Mouse (Mus musculus): Measurements from ENCODE around the gene Defb43.
A peak's percentile ranks its signal among the peaks of the same experiment; 100 is the strongest.

Defb43 gene

DNA sequence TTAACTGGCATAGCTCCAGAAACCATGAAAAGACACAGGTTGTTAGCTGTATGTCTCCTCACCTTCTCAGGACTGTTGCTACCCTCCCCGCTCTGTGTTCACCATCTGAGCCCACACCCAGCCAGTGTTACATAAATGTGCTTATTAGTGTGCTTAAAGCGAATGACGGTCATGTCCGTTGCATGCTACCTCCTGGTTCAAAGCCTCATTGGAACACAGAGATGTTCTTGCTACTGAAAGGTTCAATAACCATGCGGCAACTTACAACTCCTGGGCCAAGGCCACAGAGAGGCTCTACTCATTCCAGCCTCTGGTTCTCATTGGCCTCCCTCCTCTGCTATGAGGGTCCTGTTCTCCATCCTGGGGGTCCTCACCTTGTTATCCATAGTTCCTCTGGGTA lies at the start of gene Defb43:
Gene Defb43, plus strand, starts transcription at position 301 of the 400 bp plus-strand sequence.
- no peak for DNase-seq

GRCm38 (mm10) chr14:62963632-62964031 lies 47.9 kb upstream of the Defb43 start:
- DNase-seq, result no peak

DNA sequence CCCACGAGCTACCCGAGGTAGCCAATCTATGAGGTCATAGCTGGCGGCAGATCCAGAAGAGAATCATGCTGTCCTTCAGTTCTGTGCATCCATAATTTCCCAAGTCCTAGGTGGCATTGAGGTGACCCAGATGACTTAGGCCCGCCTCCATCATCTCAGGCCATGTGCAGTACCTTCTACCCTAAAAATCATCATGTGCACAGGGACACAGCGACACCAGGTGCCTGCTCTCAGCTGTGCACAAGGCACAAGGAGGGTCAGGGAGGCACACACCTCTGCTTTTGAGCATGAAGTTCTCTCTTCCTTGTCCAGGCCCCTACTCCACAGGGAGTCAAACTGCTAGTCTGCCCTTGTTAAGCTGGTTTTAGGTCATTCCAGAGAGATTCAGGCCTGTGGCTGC lies 46.2 kb upstream of the Defb43 start:
- no peak for DNase-seq

DNA sequence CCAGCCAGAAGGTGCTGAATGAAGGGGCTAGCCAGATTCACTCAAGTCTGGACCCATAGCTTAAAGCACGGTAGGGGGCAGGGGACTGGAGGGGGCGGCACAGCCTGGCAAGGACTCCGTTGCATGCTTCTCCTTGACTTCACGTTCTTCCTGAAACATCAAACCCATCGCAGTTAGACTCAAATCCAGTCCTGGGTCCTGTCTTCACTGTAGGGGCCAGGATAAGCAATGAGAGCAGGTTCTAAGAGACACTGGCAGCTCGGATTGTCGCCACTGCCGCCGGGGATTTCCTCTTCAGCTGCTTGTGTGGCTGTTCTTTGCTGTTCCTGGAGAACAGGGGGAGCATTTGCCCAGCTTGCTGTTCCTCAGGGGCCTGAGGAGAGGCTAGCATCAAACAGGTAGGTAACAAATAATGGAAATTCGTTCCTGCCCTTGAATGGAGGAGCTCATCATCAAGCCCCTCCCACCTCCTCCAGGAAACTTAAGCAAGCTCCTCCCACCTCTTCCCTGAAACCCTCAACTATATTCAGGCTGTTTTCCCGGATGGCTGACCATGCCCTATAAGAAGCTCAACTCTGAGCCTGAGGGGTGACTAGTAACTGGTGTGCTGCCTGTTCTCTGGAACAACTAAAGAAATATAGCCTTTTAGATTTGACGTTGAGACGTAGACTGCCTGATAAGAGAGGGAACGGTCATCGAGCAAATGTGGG lies 45.6 kb upstream of the Defb43 start:
- DNase-seq, result no peak

- DNase-seq, result peak; percentile 55
Measured at GRCm38 (mm10) chr14:62975046-62975445, 36.5 kb upstream of the Defb43 start.

DNA sequence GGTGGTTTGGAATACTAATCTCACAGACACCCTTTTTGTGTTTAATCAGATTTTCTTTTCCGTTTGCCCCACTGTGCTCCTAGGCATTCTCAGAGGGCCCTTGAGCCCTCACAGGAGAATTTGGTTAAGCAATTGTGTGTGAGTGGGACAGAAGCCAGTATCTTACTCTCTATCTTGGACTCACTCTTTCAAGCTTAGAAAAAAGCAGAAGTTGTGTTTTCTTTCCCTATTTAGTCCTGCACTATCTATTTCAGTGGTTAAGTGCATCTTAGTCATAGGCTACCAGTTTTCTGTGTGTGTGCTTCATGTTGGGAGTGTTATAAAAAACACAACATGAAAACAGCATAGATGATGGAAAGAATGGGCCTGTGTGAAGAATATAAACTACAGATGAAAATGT lies 31.8 kb upstream of the Defb43 start:
- DNase-seq, result no peak

- DNase-seq, result no peak
Measured at GRCm38 (mm10) chr14:62984410-62984809, 27.2 kb upstream of the Defb43 start, which contains the start of gene Defb48. Defb48 (minus strand) TSS chr14:62984510.

DNA sequence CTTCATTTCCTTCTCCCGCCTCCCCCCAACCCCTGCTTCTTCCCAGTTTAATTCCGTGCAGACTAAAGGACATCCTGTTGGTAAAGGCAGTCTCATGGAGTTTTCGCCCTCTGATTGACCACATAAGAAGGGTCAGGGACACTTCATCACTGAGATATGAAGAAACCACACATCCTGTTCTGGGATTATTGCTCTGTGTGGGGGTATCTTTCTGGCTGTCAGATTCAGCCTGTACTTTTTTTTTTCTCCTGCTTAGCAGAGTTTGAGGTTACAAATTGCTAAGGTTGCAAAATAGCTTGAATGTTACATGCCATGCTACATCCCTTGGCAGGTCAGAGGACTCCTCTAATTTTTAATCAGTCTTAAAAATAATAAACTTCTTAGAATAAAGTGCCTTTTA lies 20.3 kb upstream of the Defb43 start:
- DNase-seq, result no peak

DNA sequence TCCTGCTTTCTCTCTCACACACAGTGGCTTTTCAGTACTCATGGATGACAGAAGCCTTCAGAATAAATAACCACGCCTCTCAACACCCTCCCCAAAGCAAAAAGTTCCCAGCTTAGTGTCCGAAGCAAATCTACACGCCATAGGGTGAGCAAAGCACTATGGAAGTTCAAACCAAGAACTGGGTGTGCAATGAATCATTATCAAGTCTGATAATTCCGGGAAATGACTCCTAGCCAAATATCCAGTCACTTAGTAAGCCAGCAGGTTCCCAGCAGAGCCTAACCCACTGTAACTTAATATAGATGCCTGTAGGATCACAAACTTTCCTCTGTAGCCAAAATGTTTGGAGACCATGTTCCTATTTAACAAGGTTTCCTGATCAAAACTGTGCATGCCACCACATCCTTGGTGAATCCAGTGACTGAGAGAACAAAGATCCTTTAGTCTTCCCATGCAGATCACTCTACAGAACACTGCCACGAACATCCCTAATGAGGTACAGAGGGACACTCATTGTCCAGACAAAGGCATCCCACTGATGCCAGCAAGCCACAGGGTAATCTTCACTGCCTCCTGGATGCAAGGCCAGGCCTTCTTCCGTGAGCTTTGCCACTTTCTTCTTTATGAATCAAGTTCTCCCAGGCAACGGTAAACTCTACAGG lies 19.6 kb upstream of the Defb43 start:
- DNase-seq, result no peak

DNA sequence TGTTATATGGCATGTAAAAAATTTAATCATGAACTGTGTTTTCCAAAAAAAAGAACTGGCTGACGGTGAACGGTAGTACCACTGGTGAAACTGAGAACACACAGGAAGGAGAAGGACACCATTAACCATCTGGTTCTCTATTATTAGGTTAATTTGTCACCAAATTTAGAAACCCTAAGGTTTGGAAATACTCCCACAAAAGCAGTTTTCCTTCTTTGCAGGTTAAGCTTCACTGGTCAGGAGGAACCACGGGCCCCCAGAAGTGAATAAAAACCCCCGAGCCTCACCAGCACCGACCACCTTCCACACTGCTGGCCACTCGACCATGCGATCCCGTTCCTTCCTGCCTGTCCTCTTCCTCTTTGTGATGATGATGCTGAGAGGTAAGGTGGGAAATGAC lies 13.8 kb upstream of the Defb43 start, which contains the start of gene Defb47:
Gene Defb47, plus strand, starts transcription at position 301 of the 400 bp plus-strand sequence.
- DNase-seq, result no peak

GRCm38 (mm10) chr14:62998977-62999376 lies 12.6 kb upstream of the Defb43 start:
- DNase-seq, result no peak

DNA sequence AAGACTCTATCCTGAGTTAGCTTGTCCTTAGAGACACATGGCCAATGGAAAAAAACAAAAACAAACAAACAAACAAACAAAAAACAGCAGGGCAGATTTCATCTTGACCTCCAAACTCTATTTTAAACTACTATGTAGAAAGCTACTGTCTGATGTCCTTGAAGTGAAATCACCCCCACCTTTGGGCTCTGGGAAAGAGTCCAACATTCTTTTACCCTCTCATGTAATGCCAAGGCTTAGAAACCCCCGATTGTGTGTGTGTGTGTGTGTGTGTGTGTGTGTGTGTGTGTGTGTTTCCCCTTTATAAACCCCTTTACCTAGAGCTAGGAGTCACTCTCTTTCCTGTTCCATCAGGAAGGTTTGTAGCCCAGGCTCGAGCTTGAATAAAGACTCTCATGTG lies 9.0 kb upstream of the Defb43 start:
- DNase-seq, result no peak

DNA sequence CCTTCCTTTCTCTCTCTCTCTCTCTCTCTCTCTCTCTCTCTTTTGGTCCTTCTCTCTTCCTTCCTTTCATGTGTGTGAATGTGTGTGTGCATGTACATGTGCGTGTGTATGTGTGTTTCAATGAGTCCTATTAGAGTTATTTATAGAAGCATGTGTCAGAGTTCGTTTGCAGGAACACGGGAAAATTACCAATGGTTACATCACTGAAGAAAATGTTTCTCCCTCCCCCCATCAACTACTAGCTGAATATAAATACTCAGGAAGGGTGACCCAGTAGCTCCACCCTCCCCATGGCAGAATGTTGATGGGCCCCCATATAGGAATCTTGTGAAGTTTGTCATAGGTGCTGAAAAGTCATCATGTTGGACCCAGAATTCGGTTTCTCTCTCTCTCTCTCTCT lies 1.5 kb downstream of the Defb43 start:
- DNase-seq, result no peak

GRCm38 (mm10) chr14:63014667-63015066 lies 3.1 kb downstream of the Defb43 start:
- DNase-seq, result no peak

DNA sequence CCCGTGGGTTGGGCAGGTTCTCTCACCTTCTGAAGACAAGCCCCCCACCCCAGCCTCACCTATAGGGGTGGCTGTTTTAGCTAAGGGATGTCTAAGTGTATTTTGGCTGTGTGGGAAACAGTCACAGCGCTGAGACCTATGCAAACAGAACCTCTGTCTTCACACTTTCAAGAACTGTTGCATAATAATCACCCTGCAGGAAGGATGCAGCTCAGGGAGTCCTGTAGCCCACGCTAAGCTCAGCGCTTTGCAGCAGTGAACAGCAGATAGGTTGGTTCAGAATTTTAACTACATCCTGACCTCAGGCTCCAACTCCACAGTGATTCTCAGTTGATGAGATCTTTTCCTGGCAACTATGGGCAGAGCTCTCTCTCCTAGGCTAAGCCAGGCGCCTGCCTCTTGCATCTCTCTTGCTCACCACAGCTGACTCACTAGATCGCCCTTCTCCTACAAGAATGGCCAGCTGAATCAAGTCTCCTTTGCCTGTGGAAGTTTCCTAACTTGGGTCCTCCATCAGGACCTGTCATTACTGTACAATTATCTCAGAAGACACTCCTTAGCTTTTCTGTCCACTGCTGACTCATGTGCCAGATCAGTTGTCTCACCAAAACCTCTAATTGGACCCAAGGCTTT lies 9.1 kb downstream of the Defb43 start:
- no peak for DNase-seq

GRCm38 (mm10) chr14:63046691-63047090 lies 35.1 kb downstream of the Defb43 start, which contains the start of gene Defb42:
Defb42 (plus strand) TSS chr14:63046991.
- no peak for DNase-seq

DNA sequence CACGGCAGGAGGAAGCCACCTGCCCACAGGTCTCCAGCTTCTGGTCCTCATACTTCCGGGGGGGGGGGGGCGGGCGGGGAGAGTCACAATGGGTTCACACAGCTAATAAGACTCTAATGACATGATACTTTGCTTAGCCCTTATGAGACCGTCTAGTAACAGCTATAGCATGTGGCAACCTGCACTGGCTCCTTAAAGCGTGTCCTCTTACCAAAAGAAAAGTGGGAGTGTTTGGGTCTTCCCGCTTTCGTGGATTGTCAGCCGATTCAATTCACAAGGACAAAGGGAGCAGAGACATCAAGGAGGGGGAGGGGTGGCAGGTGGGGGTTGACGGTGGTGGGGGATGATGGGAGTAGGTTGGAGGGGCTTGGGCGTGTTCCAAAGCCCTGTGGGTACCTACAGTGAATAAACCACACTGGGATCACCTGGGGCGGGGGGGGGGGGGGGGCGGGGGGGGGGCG lies 38.4 kb downstream of the Defb43 start, which contains the start of gene Defb30:
Gene Defb30, minus strand, starts transcription at position 51 of the 461 bp plus-strand sequence.
- no peak for DNase-seq

DNA sequence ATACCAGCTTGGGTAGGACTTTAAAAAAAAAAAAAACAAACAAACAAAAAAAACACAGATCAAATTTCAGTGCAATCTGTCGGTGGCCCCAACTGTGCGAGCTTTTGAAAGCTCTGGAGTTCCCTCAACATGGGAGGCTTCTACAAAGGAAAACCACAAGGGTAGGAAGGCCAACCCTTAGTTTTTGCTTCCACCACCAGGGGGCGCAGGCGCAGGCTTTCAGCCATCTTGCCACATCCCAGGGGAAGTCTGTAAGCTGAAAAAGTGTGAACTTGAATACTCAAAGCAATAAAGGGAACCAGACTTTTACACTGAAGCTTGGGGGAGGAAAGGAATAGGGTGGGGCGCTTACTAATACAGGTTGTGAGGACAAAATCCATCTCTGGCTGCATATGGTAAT lies 39.2 kb downstream of the Defb43 start:
- peak; percentile 35 for DNase-seq

- DNase-seq, result peak; percentile 88
Measured at GRCm38 (mm10) chr14:63054729-63055128, 43.2 kb downstream of the Defb43 start.

DNA sequence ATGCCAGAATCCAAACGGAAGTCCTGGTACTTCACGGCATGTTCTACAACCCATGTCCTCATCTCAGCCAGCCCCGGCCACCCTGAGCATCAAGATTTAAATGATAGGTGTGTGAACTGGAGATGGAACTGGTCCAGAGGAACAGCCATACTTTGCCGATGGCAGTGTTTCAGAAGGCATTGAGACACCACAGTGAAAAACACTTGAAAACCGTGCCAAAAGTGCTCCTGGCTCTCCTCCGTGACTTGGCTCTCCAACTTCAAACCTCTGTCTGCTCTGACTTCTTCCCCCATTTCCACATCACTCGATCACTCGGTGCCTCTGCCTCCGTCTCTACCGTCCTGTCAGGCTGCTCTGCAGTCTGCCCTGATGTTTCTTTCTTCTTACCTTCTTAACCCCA lies 48.8 kb downstream of the Defb43 start:
- no peak for DNase-seq

DNA sequence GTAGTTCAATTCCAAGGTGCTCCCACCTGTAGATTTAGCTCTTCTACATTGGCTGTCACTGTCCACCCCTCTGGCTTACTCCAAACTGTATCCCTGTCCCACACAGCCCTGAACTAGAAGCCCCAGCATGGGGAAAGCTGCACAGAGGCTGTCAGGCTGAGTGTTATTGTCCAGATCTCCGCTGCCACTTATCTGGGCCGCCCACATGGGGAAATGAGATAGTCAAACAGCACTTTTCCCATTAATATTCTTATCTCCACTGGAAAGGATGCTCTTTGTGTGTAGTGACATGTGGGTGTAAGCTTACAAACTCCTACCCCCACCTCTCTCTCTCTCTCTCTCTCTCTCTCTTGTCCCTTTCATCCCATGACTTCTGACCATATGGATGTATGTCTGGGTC lies 50.6 kb downstream of the Defb43 start:
- no peak for DNase-seq

- no peak for DNase-seq
Measured at GRCm38 (mm10) chr14:63065391-63065790, 53.8 kb downstream of the Defb43 start.

GRCm38 (mm10) chr14:63066630-63067310 lies 55.2 kb downstream of the Defb43 start:
- peak; percentile 64 for DNase-seq

All from cerebellum, adult 8-10 months (tissue).